Mouse (Mus musculus) MEL (cell line): Measurements from ENCODE around the gene Hnrnpu. TPM values are rescaled to one million over a fixed set of nuclear protein-coding genes. Genes with fewer than 3 reads are reported as not detected.
A peak's percentile ranks its signal among the peaks of the same experiment; 100 is the strongest.

ENCODE experiments used
- DNase-seq: peaks from one replicate; pipeline ENCODE4 v3.0.0; 2011; ENCODE audit warnings: low read depth, low spot score
- H3K27ac ChIP-seq: 2 replicates; pipeline ENCODE4 v1.5.1; 2012; ENCODE audit warnings: low read depth, mild to moderate bottlenecking, control low read depth, low read length, moderate library complexity; ENCODE audit not compliant: control insufficient read depth
- H3K27me3 ChIP-seq, 2 experiments: fragments of 150-350 bp in 1 of 2; sonication (generic) in 1 of 2; 2 replicates each; pipeline ENCODE4 v1.6.1; 2012; ENCODE audit warnings: low read length in 2 of 2, mild to moderate bottlenecking in 2 of 2, improper control_type of control experiment in 1 of 2, moderate library complexity in 1 of 2; ENCODE audit not compliant: insufficient read depth in 2 of 2, control insufficient read depth in 1 of 2
- H3K36me3 ChIP-seq, 2 experiments: 2 replicates each; pipeline ENCODE4 v1.6.1; 2012 to 2014; ENCODE audit warnings: low read length in 2 of 2, improper control_type of control experiment in 1 of 2, inconsistent platforms in 1 of 2, mild to moderate bottlenecking in 1 of 2; ENCODE audit not compliant: insufficient read depth in 2 of 2, control insufficient read depth in 1 of 2
- H3K4me1 ChIP-seq, 2 experiments: fragments of 150-350 bp in 1 of 2; sonication (generic) in 1 of 2; 2 replicates each; pipeline ENCODE4 v1.6.1; 2012; ENCODE audit warnings: low read length in 2 of 2, improper control_type of control experiment in 1 of 2, mild to moderate bottlenecking in 1 of 2; ENCODE audit not compliant: insufficient read depth in 2 of 2, control insufficient read depth in 1 of 2
- H3K4me3 ChIP-seq, 2 experiments: fragments of 150-350 bp in 1 of 2; sonication (generic) in 1 of 2; 2 replicates each; pipeline ENCODE4 v1.5.1; 2012; ENCODE audit warnings: low read depth in 2 of 2, low read length in 2 of 2, mild to moderate bottlenecking in 2 of 2, moderate library complexity in 2 of 2, control low read depth in 1 of 2, improper control_type of control experiment in 1 of 2; ENCODE audit not compliant: control insufficient read depth in 1 of 2, insufficient read depth in 1 of 2
- H3K79me2 ChIP-seq: 2 replicates; pipeline ENCODE4 v1.6.1; 2012; ENCODE audit warnings: mild to moderate bottlenecking, low read length, moderate library complexity; ENCODE audit not compliant: control insufficient read depth, poor library complexity, insufficient read depth
- H3K9ac ChIP-seq: 2 replicates; pipeline ENCODE4 v1.6.1; 2012; ENCODE audit warnings: low read depth, mild to moderate bottlenecking, control low read depth, low read length, moderate library complexity; ENCODE audit not compliant: control insufficient read depth, poor library complexity, severe bottlenecking
- H3K9me3 ChIP-seq: fragments of 150-350 bp; sonication (generic); replicated peaks from 2 replicates; pipeline ENCODE4 v1.6.1; 2012; ENCODE audit warnings: mild to moderate bottlenecking, low read length, improper control_type of control experiment, moderate library complexity; ENCODE audit not compliant: insufficient read depth
- BHLHE40 ChIP-seq: IDR thresholded peaks from 2 replicates; pipeline ENCODE4 v1.6.1; 2012; ENCODE audit warnings: low read depth, mild to moderate bottlenecking, inconsistent platforms, low read length, improper control_type of control experiment, borderline replicate concordance
- CHD1 ChIP-seq: IDR thresholded peaks from 2 replicates; pipeline ENCODE4 v1.6.1; 2012; ENCODE audit warnings: low read depth, mild to moderate bottlenecking, inconsistent platforms, low read length, improper control_type of control experiment
- CHD2 ChIP-seq: IDR thresholded peaks from 2 replicates; pipeline ENCODE4 v1.6.1; 2011; ENCODE audit warnings: low read length, improper control_type of control experiment
- CTCF ChIP-seq, 3 experiments: IDR thresholded peaks in 2 of 3; conservative IDR thresholded peaks in 1 of 3; 2 replicates each; pipeline ENCODE4 v1.5.1; 2011 to 2012; ENCODE audit warnings: low read length in 3 of 3, low read depth in 2 of 3, mild to moderate bottlenecking in 2 of 3, improper control_type of control experiment in 1 of 3, inconsistent platforms in 1 of 3, mixed read lengths in 1 of 3, moderate library complexity in 1 of 3; ENCODE audit not compliant: control insufficient read depth in 1 of 3, insufficient read depth in 1 of 3, poor library complexity in 1 of 3, severe bottlenecking in 1 of 3
- E2F4 ChIP-seq: IDR thresholded peaks from 2 replicates; pipeline ENCODE4 v1.6.1; 2011; ENCODE audit warnings: low read depth, low read length, improper control_type of control experiment, borderline replicate concordance
- ELF1 ChIP-seq: IDR thresholded peaks from 2 replicates; pipeline ENCODE4 v1.6.1; 2014; ENCODE audit warnings: low read depth, mild to moderate bottlenecking, inconsistent platforms, low read length, improper control_type of control experiment, moderate library complexity
- EP300 ChIP-seq, 2 experiments: IDR thresholded peaks; 2 replicates each; pipeline ENCODE4 v1.6.1; 2011; ENCODE audit warnings: improper control_type of control experiment in 2 of 2, low read length in 2 of 2, low read depth in 1 of 2, mild to moderate bottlenecking in 1 of 2
- ETS1 ChIP-seq: IDR thresholded peaks from 2 replicates; pipeline ENCODE4 v1.6.1; 2012; ENCODE audit warnings: low read depth, mild to moderate bottlenecking, inconsistent platforms, low read length, improper control_type of control experiment, moderate library complexity
- GABPA ChIP-seq: IDR thresholded peaks from 2 replicates; pipeline ENCODE4 v1.6.1; 2012; ENCODE audit warnings: low read depth, mild to moderate bottlenecking, inconsistent platforms, low read length, improper control_type of control experiment, moderate library complexity
- HCFC1 ChIP-seq: IDR thresholded peaks from 2 replicates; pipeline ENCODE4 v1.6.1; 2012; ENCODE audit warnings: low read depth, mild to moderate bottlenecking, inconsistent platforms, low read length, improper control_type of control experiment, moderate library complexity
- KAT2A ChIP-seq: conservative IDR thresholded peaks from 2 replicates; pipeline ENCODE4 v1.6.1; 2012; ENCODE audit warnings: low read depth, low read length, improper control_type of control experiment, inconsistent platforms
- MAFK ChIP-seq: IDR thresholded peaks from 2 replicates; pipeline ENCODE4 v1.6.1; 2011; ENCODE audit warnings: low read depth, mild to moderate bottlenecking, low read length, improper control_type of control experiment, borderline replicate concordance
- MAX ChIP-seq: IDR thresholded peaks from 2 replicates; pipeline ENCODE4 v1.6.1; 2011; ENCODE audit warnings: low read length, improper control_type of control experiment
- MAZ ChIP-seq: IDR thresholded peaks from 2 replicates; pipeline ENCODE4 v1.6.1; 2012; ENCODE audit warnings: low read depth, mild to moderate bottlenecking, inconsistent platforms, low read length, improper control_type of control experiment
- MEF2A ChIP-seq: IDR thresholded peaks from 2 replicates; pipeline ENCODE4 v1.6.1; 2014; ENCODE audit warnings: low read depth, mild to moderate bottlenecking, inconsistent platforms, low read length, improper control_type of control experiment; ENCODE audit not compliant: poor library complexity, insufficient replicate concordance, severe bottlenecking; ENCODE audit errors: extremely low read depth
- MXI1 ChIP-seq: IDR thresholded peaks from 2 replicates; pipeline ENCODE4 v1.6.1; 2011; ENCODE audit warnings: mild to moderate bottlenecking, low read depth, low read length, improper control_type of control experiment
- MYB ChIP-seq: IDR thresholded peaks from 2 replicates; pipeline ENCODE4 v1.6.1; 2011; ENCODE audit warnings: mild to moderate bottlenecking, low read depth, low read length, improper control_type of control experiment
- NELFE ChIP-seq: IDR thresholded peaks from 2 replicates; pipeline ENCODE4 v1.6.1; 2011; ENCODE audit warnings: low read depth, low read length, improper control_type of control experiment
- NRF1 ChIP-seq: IDR thresholded peaks from 2 replicates; pipeline ENCODE4 v1.6.1; 2014; ENCODE audit warnings: low read depth, mild to moderate bottlenecking, inconsistent platforms, low read length, improper control_type of control experiment, moderate library complexity; ENCODE audit not compliant: poor library complexity, insufficient read depth, severe bottlenecking
- POLR2A ChIP-seq, 2 experiments: IDR thresholded peaks; 2 replicates each; pipeline ENCODE4 v1.6.1; 2011 to 2012; ENCODE audit warnings: low read length in 2 of 2, mild to moderate bottlenecking in 2 of 2, control low read depth in 1 of 2, improper control_type of control experiment in 1 of 2, low read depth in 1 of 2, moderate library complexity in 1 of 2; ENCODE audit not compliant: control insufficient read depth in 1 of 2, insufficient read depth in 1 of 2, poor library complexity in 1 of 2
- POLR2AphosphoS2 ChIP-seq: IDR thresholded peaks from 2 replicates; pipeline ENCODE4 v1.6.1; 2011; ENCODE audit warnings: low read length, improper control_type of control experiment
- RAD21 ChIP-seq: IDR thresholded peaks from 2 replicates; pipeline ENCODE4 v1.6.1; 2011; ENCODE audit warnings: mild to moderate bottlenecking, low read depth, low read length, improper control_type of control experiment
- SMC3 ChIP-seq: IDR thresholded peaks from 2 replicates; pipeline ENCODE4 v1.6.1; 2011; ENCODE audit warnings: low read depth, low read length, improper control_type of control experiment
- TAL1 ChIP-seq: IDR thresholded peaks from 2 replicates; pipeline ENCODE4 v1.6.1; 2012; ENCODE audit warnings: mild to moderate bottlenecking, inconsistent platforms, low read length, moderate library complexity, mixed read lengths
- TBP ChIP-seq: IDR thresholded peaks from 2 replicates; pipeline ENCODE4 v1.8.0; 2011; ENCODE audit warnings: low read depth, low read length, improper control_type of control experiment
- TCF12 ChIP-seq: IDR thresholded peaks from 2 replicates; pipeline ENCODE4 v1.6.1; 2014; ENCODE audit warnings: low read depth, mild to moderate bottlenecking, inconsistent platforms, low read length, improper control_type of control experiment, moderate library complexity
- UBTF ChIP-seq: IDR thresholded peaks from 2 replicates; pipeline ENCODE4 v1.6.1; 2012; ENCODE audit warnings: low read depth, mild to moderate bottlenecking, inconsistent platforms, low read length, improper control_type of control experiment, moderate library complexity, borderline replicate concordance; ENCODE audit not compliant: insufficient read depth
- USF1 ChIP-seq: IDR thresholded peaks from 2 replicates; pipeline ENCODE4 v1.6.1; 2014; ENCODE audit warnings: low read depth, mild to moderate bottlenecking, inconsistent platforms, low read length, improper control_type of control experiment, moderate library complexity
- USF2 ChIP-seq, 2 experiments: IDR thresholded peaks; 2 replicates each; pipeline ENCODE4 v1.6.1; 2011 to 2012; ENCODE audit warnings: improper control_type of control experiment in 2 of 2, low read length in 2 of 2, borderline replicate concordance in 1 of 2, inconsistent platforms in 1 of 2, low read depth in 1 of 2, mild to moderate bottlenecking in 1 of 2; ENCODE audit not compliant: insufficient read depth in 1 of 2
- ZC3H11A ChIP-seq: IDR thresholded peaks from 2 replicates; pipeline ENCODE4 v1.6.1; 2012; ENCODE audit warnings: low read depth, mild to moderate bottlenecking, inconsistent platforms, low read length, improper control_type of control experiment
- ZKSCAN1 ChIP-seq: IDR thresholded peaks from 2 replicates; pipeline ENCODE4 v1.6.1; 2012; ENCODE audit warnings: low read depth, mild to moderate bottlenecking, inconsistent platforms, low read length, improper control_type of control experiment, moderate library complexity
- ZMIZ1 ChIP-seq: IDR thresholded peaks from 2 replicates; pipeline ENCODE4 v1.6.1; 2012; ENCODE audit warnings: low read depth, mild to moderate bottlenecking, inconsistent platforms, low read length, improper control_type of control experiment, moderate library complexity
- ZNF384 ChIP-seq: IDR thresholded peaks from 2 replicates; pipeline ENCODE4 v1.6.1; 2012; ENCODE audit warnings: low read depth, mild to moderate bottlenecking, inconsistent platforms, low read length, improper control_type of control experiment
- polyA plus RNA-seq, 2 experiments: library from polyadenylated mRNA; stranded (reverse) in 1 of 2; unstranded in 1 of 2; fragments of >175 nt in 1 of 2; fragments of >200 nt in 1 of 2; gene quantifications; 2 replicates each; pipeline versions ENCODE4 v1.2.1 to v1.2.4; 2012; ENCODE audit warnings: low replicate concordance in 2 of 2, low read depth in 1 of 2; ENCODE audit not compliant: insufficient read length in 2 of 2, insufficient read depth in 1 of 2, missing spikeins in 1 of 2
- total RNA-seq: library from RNA; depleted of rRNA; stranded (reverse); fragments of 300-350 nt; gene quantifications from 2 replicates; pipeline ENCODE4 v1.2.3, GENCODE M21; 2012

The Hnrnpu gene
- total and polyA plus RNA-seq, 3 experiments, result 373 to 2,754 (median 789) TPM

- H3K27ac ChIP-seq, result peak within 1 kb of the TSS; percentile 100
- TF ChIP-seq USF1, result no peak
- peak; percentile 43; the same call in 1 of the 2 replicates for TF ChIP-seq ELF1
- no peak for TF ChIP-seq ZKSCAN1
- no peak for TF ChIP-seq CTCF (IDR thresholded peaks at IDR 0.05 in 2 of 3, conservative IDR thresholded peaks at IDR 0.05 in 1 of 3; ENCODE audit: control insufficient read depth in 1 of 3, insufficient read depth in 1 of 3, low read depth in 2 of 3, low read length in 3 of 3, poor library complexity in 1 of 3, severe bottlenecking in 1 of 3)
- TF ChIP-seq NELFE, result peak; percentile 69
- TF ChIP-seq HCFC1, result peak; percentile 54; the same call in 1 of the 2 replicates
- TF ChIP-seq CHD1, result no peak
- TF ChIP-seq EP300 (IDR thresholded peaks at IDR 0.05; ENCODE audit: low read depth in 1 of 2, low read length in 2 of 2), result peak in 1 of 2 experiments; percentile 66; a peak in 2 of 4 replicates
- TF ChIP-seq MXI1, result peak; percentile 43; the same call in 1 of the 2 replicates
- no peak for TF ChIP-seq RAD21
- TF ChIP-seq ZNF384, result no peak
- TF ChIP-seq UBTF, result no peak
- TF ChIP-seq ETS1, result peak; percentile 20; the same call in 1 of the 2 replicates
- peak; percentile 69 for TF ChIP-seq NRF1
- no peak for TF ChIP-seq BHLHE40
- no peak for TF ChIP-seq TCF12
- 0 out of 2 replicates have a peak, but pooled peaks have one; percentile 44 for TF ChIP-seq TBP
- TF ChIP-seq ZMIZ1, result peak; percentile 41; the same call in 1 of the 2 replicates
- TF ChIP-seq POLR2A (IDR thresholded peaks at IDR 0.05; ENCODE audit: control insufficient read depth in 1 of 2, insufficient read depth in 1 of 2, low read depth in 1 of 2, low read length in 2 of 2, poor library complexity in 1 of 2), result peak; percentile 66 to 84
- no peak for TF ChIP-seq USF2 (IDR thresholded peaks at IDR 0.05; ENCODE audit: borderline replicate concordance in 1 of 2, insufficient read depth in 1 of 2, low read depth in 1 of 2, low read length in 2 of 2)
- TF ChIP-seq E2F4, result 0 out of 2 replicates have a peak, but pooled peaks have one; percentile 78
- no peak for TF ChIP-seq MAFK
- TF ChIP-seq MAX, result peak; percentile 2; the same call in 1 of the 2 replicates
- TF ChIP-seq SMC3, result peak; percentile 24; the same call in 1 of the 2 replicates
- TF ChIP-seq MYB, result peak; percentile 99
- TF ChIP-seq GABPA, result no peak
- TF ChIP-seq MAZ, result peak; percentile 67
- peak; percentile 56; the same call in 1 of the 2 replicates for TF ChIP-seq MEF2A
- peak; percentile 21; the same call in 1 of the 2 replicates for TF ChIP-seq ZC3H11A
- TF ChIP-seq KAT2A, result no peak
- TF ChIP-seq POLR2AphosphoS2, result no peak
- no peak for TF ChIP-seq CHD2
- no peak for TF ChIP-seq TAL1
- TF ChIP-seq, all 39 proteins: peak for 17
- Histone ChIP-seq H3K27me3 (no peaks in the 10 kb centered on the region), H3K4me3 (peak within 1 kb of the TSS; percentile 71 to 83), H3K36me3 (peaks cover 9 to 30% of the 10 kb centered on the region in 2 experiments), H3K9me3 (no peaks in the 10 kb centered on the region), H3K4me1 (peaks cover 3 to 6% of the 10 kb centered on the region in 2 experiments; a peak in 3 of 4 replicates), H3K9ac (peak within 1 kb of the TSS; percentile 100), H3K79me2 (peaks cover 10% of the 10 kb centered on the region; the same call in 1 of the 2 replicates)
- DNase-seq, result peak; percentile 97
These were observed 19.0 kb downstream of the Hnrnpu start, which contains the start of gene Cox20 for GRCm38 (mm10) chr1:178318389-178319184. Gene Cox20, plus strand, starts transcription at chr1:178319130.
